Mouse (Mus musculus): ENCODE data around the gene Fosb.

DNA sequence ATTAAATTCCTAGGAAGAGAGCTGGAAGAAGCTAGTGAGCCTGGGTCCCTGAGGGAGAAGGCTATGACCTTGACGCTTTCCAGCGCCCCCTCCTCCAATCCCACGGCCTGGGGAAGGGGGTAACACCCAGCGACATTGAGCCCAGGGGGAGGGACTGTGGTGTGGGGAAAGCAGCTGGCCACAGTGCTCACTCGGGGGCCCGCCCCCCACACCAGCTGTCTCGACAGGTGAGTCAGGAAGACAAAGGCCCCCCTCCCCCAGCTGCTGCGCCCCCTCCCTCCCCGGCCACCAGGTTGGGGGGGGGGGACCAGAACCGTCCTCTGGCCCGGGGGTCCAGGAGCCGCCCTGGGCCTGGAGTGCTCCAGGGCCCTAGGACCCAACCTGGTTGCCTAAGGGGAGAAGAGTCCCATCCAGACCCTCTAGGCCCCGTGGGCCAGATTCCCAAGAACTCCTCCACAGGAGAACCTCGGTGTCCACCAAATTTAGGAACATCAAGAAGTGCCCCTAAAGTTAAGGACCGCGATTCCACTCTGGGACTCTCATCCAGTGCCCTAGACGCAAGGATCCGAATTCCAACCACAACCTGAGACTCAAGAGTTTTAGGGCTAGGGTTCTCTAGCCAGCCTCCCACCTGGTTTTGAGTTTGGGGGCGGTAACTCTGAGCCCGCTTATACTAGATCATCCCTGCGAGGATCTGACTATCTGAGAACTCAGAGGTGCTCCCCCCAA lies 39.2 kb downstream of the Fosb start:
- 0 out of 2 replicates have a peak, but pooled peaks have one; percentile 18 for TF ChIP-seq POLR2A (IDR thresholded peaks at IDR 0.05; ENCODE audit: low read depth, low read length)
- TF ChIP-seq CTCF (IDR thresholded peaks at IDR 0.05; ENCODE audit: extremely low read depth, insufficient read length, insufficient replicate concordance, low read depth, low read length), result no peak

All from small intestine, adult 2 months (tissue).